ENCODE assay signal across 20 mouse cellular contexts in the genomic region with DNA sequence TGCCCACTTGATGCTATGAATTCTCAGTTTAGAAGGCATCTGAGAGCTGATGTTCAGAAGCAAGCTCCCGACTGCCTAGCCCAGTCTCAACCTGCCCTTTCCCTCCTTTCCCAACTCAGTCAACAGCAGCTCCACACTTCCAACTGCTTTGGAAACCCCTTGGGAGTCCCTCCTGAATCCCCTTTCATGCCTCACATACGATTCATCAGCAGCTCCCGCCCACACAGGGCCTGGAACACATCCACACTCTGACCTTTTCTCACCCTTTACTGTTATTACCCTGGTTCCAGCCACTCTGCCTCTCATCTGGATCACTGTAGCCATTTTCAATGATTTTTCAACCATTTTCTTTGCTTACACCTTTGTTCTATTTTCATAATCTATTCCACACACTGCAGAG. TPM values are rescaled to one million over a fixed set of nuclear protein-coding genes. Genes with fewer than 3 reads are reported as not detected.
A peak's percentile ranks its signal among the peaks of the same experiment; 100 is the strongest.
DNase-seq lines count a peak whose midpoint lies in the region; ATAC-seq and TF ChIP-seq lines count a peak whose summit lies in the region.
"Had no signal": no experiment of that assay in that cellular context is flagged by ENCODE, and none has a peak within 500 bp of the region (broad histone marks: within the 10 kb centered on the region; RNA-seq: fewer than 3 reads in every experiment).

No protein-coding gene starts in this region.

- H3K9me3 ChIP-seq in kidney, embryonic 15.5 days (replicated peaks): no peaks in the 10 kb centered on the region
- H3K9me3 ChIP-seq: embryonic facial prominence, embryonic 15.5 days; hindbrain, embryonic 12.5 days; lung, embryonic 15.5 days; megakaryocyte, embryonic 14.5 days; neural tube, embryonic 15.5 days had no signal

- DNase-seq in adrenal gland, postnatal 10 days: peak; percentile 8
- no peak for DNase-seq in adrenal gland, postnatal 36 days
- DNase-seq in kidney, adult 8-10 months: no peak
- peak; percentile 52 for DNase-seq in adipocyte (ENCODE audit: low spot score)
- DNase-seq in left cerebral cortex, adult 9 months (ENCODE audit: low spot score in 2 of 2): no peak
- no peak for DNase-seq in thymus, adult 2 months
- DNase-seq: adrenal gland, postnatal 14 days; cerebellum, adult 9-11 months; kidney, postnatal 14 days; layer of hippocampus, adult 9-11 months; liver; thymus, postnatal 36 days had no signal

- H3K4me3 ChIP-seq in kidney, embryonic 15.5 days (replicated peaks): no peak overlapping the region
- no peak overlapping the region for H3K4me3 ChIP-seq in thymus, adult 2 months (ENCODE audit: control insufficient read depth, insufficient read depth, low read length)
- H3K4me3 ChIP-seq: embryonic facial prominence, embryonic 15.5 days; forebrain, embryonic 13.5 days; hindbrain, embryonic 12.5 days; lung, embryonic 15.5 days; megakaryocyte, embryonic 14.5 days; neural tube, embryonic 15.5 days had no signal

- H3K36me3 ChIP-seq in kidney, embryonic 15.5 days: peaks cover 8% of the 10 kb centered on the region; the same call in 1 of the 2 replicates
- H3K36me3 ChIP-seq in thymus, adult 2 months (ENCODE audit: control insufficient read depth, insufficient read depth, low read length): no peaks in the 10 kb centered on the region
- H3K36me3 ChIP-seq: neural tube, embryonic 15.5 days had no signal

- H3K27me3 ChIP-seq in kidney, embryonic 15.5 days: no peaks in the 10 kb centered on the region
- H3K27me3 ChIP-seq in thymus, adult 2 months (ENCODE audit: control insufficient read depth, insufficient read depth, low read length): no peaks in the 10 kb centered on the region
- H3K27me3 ChIP-seq: embryonic facial prominence, embryonic 15.5 days; forebrain, embryonic 13.5 days; hindbrain, embryonic 12.5 days; lung, embryonic 15.5 days; megakaryocyte, embryonic 14.5 days; neural tube, embryonic 15.5 days had no signal

- no peak for TF ChIP-seq POLR2A in thymus, adult 2 months (IDR thresholded peaks at IDR 0.05; ENCODE audit: control insufficient read depth, extremely low read depth, insufficient read depth, low read length, poor library complexity)

- peaks cover 4% of the 10 kb centered on the region for H3K4me1 ChIP-seq in kidney, embryonic 15.5 days
- peaks cover 3% of the 10 kb centered on the region; the same call in 1 of the 2 replicates for H3K4me1 ChIP-seq in thymus, adult 2 months (replicated peaks; ENCODE audit: control insufficient read depth, insufficient read depth, low read length)
- H3K4me1 ChIP-seq: hindbrain, embryonic 12.5 days; neural tube, embryonic 15.5 days had no signal

- TF ChIP-seq CTCF in thymus, adult 2 months (IDR thresholded peaks at IDR 0.05; ENCODE audit: borderline replicate concordance, control insufficient read depth, extremely low read depth, insufficient read depth, low read length, poor library complexity): no peak

- no peak for ATAC-seq in kidney, embryonic 15.5 days (replicated peaks; ENCODE audit: low FRiP score)
- ATAC-seq in megakaryocyte-erythroid progenitor cell, adult 5-6 weeks (replicated peaks; ENCODE audit: low FRiP score, low TSS enrichment, poor library complexity, severe bottlenecking): peak; percentile 41
- ATAC-seq: forebrain, embryonic 13.5 days had no signal

- 0 out of 2 replicates have a peak overlapping the region, but pooled peaks have one; percentile 18 for H3K27ac ChIP-seq in kidney, embryonic 15.5 days
- no peak overlapping the region for H3K27ac ChIP-seq in thymus, adult 2 months (ENCODE audit: control insufficient read depth, insufficient read depth, low read length)
- H3K27ac ChIP-seq: embryonic facial prominence, embryonic 15.5 days; forebrain, embryonic 13.5 days; hindbrain, embryonic 12.5 days; lung, embryonic 15.5 days; neural tube, embryonic 15.5 days had no signal

- no peak overlapping the region for H3K4me2 ChIP-seq in kidney, embryonic 15.5 days
- H3K4me2 ChIP-seq: embryonic facial prominence, embryonic 15.5 days; forebrain, embryonic 13.5 days; hindbrain, embryonic 12.5 days; lung, embryonic 15.5 days; neural tube, embryonic 15.5 days had no signal

- WGBS in kidney, embryonic 15.5 days: 23% methylated on average over 3 of the region's 3 CpGs
- 78% methylated on average over 3 of the region's 3 CpGs for WGBS in thymus, adult 2 months

- no peak overlapping the region for H3K9ac ChIP-seq in kidney, embryonic 15.5 days
- H3K9ac ChIP-seq: embryonic facial prominence, embryonic 15.5 days; forebrain, embryonic 13.5 days; hindbrain, embryonic 12.5 days; lung, embryonic 15.5 days; neural tube, embryonic 15.5 days had no signal

RNA-seq across cellular contexts. Expression of gene Tab2, which starts 13.0 kb away (rescaled TPM):
- 10 to 100 TPM; 59.9 to 61.7 TPM for total RNA-seq in adrenal gland, postnatal 10 days (2021)
- total RNA-seq in adrenal gland, postnatal 36 days (2021): 10 to 100 TPM; 51.2 to 51.7 TPM
- 19.8 and 20.6 TPM in 2 replicates for polyA plus RNA-seq in kidney, embryonic 15.5 days (2015; fragmentation: Nextera tagmentation; extraction: Ambion mirVana)
- total RNA-seq in megakaryocyte-erythroid progenitor cell, adult 5-6 weeks (2014; fragmentation: Nextera tagmentation): 61.1 and 115 TPM in 2 replicates
- total RNA-seq in megakaryocyte-erythroid progenitor cell, adult 5-6 weeks (2017): 53.7 and 59.2 TPM in 2 replicates
- 75.7 and 78.1 TPM in 2 replicates for polyA plus RNA-seq in thymus, adult 2 months (2012; rRNA removed)

Comparison
In these comparisons a context has a peak if more than half of its experiments do, and no peak if none do; other contexts are left out.
1. DNase-seq: peak in adrenal gland, postnatal 10 days (single experiment) and adipocyte (single experiment); none in adrenal gland, postnatal 36 days (0 of 2), kidney, adult 8-10 months (0 of 2), left cerebral cortex, adult 9 months (0 of 2) and thymus, adult 2 months (single experiment).